Mouse (Mus musculus): Measurements from ENCODE around the gene Rab1a.
"Not testable (repeated sequence)": the region's sequence is repeated elsewhere in the genome, so short reads cannot be mapped to it uniquely, and the experiment has no call there.

Rab1a gene

GRCm38 (mm10) chr11:20200713-20201575, at the start of gene Rab1a:
Rab1a (plus strand) TSS chr11:20201432.
- peak; percentile 100 for DNase-seq

DNA sequence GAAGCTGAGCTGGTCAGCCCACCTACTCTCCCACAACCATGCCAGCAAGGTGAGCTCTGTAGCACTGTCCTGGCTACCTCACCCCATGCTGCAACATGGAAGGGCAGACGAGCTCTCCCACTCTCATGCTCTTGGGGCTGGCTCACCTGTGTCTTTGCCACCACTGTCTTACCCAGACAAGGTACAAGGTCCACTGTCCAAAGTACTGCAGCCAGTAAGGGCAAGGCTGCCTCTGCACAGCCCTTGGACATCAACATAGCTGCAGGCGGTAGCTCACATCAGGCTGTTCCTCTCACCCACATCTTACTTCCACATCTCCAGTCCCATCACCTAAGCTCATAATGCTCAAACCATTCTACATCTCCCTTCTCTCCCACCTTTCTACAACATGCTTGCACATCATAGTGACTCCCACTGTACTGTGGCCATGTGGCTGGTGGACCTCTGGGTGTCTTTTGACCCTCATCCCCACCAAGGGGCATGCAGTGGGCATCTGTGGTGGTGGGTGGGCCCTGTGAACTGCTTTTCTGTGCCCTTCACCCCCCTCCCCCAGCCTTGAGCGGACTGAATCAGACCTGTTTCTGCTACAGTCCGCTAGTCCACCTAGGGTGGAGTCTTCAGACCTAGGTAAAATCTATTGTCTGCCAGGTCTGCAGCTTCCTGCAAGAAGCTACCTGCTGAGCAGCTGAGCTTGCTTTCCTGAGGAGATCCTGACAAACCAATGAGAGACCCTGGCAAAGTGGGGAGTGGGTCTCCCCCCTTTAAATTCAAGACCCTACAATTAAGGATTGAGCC, 48.9 kb upstream of the Rab1a start:
- DNase-seq = peak in 1 of 2 experiments; percentile 23

- DNase-seq = not testable (repeated sequence)
Observed at GRCm38 (mm10) chr11:20153542-20153941, 47.7 kb upstream of the Rab1a start.

DNA sequence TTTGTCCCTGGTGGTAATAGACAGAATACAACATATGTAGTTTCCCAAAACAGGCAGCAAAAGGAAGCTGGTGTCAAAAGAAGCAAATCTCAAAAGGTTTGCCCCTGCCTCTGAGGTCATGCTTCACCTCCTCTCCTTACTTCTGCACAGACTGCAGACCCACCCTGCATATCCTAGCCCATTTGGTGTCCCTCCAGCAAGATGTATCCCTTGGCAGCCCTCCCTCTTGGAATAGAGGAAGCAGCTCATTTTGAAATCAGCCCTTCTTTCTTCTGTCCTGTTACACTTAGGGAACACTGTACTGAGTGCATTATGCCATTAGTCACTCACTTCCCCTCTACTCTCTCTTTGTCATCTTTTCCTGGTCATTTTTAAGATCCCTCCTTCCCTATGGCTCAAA, 42.4 kb upstream of the Rab1a start:
- no peak for DNase-seq

DNA sequence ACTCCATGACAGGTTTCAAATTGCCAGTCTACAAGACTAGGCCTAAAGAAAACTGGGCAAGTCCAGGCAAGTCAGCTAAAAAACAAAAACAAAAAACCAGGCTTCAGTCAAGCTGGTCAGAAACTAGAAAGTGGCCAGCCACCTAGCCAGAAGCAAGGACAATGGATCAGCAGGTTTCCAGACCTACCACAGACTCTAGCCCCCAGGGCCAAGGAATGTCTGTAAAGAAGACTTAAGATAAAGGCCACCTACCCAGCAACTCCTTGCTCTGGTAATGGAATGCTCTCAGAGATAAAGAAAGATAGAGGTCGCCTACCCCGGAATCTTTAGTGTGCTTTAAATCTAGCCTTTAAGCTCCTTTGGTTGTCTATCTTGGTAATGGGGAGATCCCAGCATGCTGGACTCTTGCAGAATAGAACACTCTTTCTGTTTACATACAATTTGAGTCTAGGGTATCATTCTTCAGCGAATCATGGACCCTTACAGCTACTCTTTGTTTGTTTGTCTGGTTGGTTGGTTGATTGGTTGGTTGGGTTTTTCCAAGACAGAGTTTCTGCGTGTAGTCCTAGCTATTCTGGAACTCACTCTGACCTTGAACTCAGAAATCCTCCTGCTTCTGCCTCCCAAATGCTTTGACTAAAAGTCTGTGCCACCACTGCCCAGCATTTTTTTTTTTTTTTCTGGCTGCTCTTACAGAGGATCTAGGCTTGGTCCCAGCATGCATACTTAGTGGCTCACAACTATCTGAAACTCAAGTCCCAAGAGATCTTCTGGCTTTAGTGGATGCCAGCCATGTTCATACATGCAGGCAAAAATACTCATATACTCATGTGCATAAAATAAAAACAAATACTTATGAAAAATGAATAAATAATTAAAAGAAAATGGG, 36.0 kb upstream of the Rab1a start:
- DNase-seq = no peak

DNA sequence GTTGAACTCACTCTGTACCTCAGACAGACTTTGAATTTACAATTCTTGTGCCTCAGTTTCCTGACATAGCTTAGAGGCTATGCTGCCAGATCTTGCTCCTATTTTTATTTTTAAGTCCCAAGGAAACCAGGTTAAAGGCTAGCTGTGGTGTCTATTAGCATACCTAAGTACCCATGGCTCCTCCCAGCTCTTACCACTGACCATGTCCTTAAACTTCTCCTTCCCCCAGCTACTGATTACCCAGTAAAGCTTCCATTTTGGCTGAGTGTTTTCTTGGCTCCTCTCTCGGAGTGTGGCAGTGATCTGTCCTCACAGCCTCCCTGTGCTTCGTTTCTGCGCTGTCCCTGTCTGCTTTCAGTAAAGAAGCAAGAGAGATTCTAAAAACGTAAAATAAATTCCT, 35.2 kb upstream of the Rab1a start:
- DNase-seq = peak in 1 of 2 experiments; percentile 34

DNA sequence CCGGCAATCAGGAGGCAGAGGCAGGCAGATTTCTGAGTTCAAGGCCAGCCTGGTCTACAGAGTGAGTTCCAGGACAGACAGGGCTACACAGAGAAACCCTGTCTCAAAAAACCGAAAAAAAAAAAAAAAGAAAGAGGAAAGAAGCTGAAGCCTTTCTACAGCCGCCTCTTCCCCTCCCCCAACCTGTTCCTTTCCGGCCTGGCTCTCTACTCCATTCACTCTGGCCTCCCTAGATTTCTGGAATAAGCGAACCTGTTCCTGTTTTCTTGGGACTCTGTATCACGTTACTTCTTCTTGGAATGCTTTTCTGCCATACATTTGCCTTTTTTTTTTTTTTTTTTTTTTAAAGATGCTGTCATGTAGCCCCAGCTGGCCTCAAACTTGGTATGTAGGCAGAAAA, 34.8 kb upstream of the Rab1a start:
- DNase-seq = not testable (repeated sequence)

- DNase-seq = no peak
Observed at GRCm38 (mm10) chr11:20168972-20169371, 32.3 kb upstream of the Rab1a start.

DNA sequence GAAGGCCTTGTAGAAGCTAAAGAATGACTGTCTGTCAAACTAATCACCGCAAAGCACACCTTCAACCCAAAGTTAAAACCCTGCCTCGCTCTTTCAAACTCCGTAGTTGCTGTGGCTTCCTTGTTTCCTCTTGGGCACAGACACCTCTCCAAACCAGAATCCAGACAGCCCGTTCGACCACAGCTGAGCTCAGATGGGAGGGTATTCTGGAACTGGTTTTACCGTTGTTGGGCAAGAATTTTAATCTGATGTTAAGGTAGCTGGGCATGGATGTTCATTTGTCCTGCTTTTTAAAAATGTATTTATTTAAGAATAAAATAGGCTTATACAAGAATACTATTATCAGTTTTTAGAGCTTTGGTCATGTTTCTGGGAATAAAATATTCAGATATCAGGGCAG, 14.0 kb upstream of the Rab1a start:
- no peak for DNase-seq

GRCm38 (mm10) chr11:20193100-20193736, 8.0 kb upstream of the Rab1a start:
- no peak for DNase-seq

- DNase-seq = peak in 1 of 2 experiments; percentile 42
Observed at GRCm38 (mm10) chr11:20201661-20202101, 449 bp downstream of the Rab1a start.

- DNase-seq = peak; percentile 61 to 64
Observed at GRCm38 (mm10) chr11:20202299-20203011, 1.2 kb downstream of the Rab1a start.

- no peak for DNase-seq
Observed at GRCm38 (mm10) chr11:20204321-20204720, 3.1 kb downstream of the Rab1a start.

DNA sequence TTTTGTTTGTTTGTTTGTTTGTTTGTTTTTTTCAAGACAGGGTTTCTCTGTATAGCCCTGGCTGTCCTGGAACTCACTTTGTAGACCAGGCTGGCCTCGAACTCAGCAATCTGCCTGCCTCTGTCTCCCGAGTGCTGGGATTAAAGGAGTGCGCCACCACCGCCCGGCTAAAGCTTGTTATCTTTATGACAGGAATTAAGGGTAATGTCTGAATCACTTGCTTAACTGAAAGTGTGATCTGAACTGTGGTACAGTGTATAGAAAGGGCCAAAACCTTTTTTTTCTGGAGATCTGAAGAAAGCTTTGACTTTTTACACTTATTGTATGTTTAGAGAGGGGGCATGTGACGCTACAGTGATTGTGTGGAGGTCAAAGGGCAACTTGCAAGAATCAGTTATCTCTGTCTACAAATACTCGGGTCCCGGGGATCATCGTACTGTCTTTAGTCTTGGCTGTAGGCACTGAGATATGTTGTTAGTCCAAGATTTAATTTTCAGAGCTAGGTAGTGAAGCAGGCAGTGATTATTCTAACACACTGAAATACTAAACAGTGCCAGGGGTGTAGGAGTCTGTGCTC, 3.7 kb downstream of the Rab1a start:
- no peak for DNase-seq

DNA sequence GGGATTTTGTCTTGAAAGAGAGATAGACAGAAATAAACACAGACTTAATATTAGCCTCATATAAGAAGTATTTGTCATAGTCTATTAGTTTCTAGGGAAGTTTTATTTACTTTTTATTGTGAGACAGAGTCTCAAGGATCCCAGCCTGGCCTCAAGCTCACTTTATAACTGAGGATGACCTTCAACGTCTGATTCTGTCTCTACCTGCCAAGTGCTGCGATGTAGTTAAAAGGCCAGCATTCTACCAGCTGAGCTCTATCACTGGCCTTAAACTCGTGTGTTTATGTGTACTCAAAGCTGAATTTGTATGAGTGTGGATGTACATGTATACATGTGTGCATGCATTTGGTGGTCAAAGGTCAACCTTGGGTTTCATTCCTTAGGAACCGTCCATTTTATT, 4.3 kb downstream of the Rab1a start:
- no peak for DNase-seq

DNA sequence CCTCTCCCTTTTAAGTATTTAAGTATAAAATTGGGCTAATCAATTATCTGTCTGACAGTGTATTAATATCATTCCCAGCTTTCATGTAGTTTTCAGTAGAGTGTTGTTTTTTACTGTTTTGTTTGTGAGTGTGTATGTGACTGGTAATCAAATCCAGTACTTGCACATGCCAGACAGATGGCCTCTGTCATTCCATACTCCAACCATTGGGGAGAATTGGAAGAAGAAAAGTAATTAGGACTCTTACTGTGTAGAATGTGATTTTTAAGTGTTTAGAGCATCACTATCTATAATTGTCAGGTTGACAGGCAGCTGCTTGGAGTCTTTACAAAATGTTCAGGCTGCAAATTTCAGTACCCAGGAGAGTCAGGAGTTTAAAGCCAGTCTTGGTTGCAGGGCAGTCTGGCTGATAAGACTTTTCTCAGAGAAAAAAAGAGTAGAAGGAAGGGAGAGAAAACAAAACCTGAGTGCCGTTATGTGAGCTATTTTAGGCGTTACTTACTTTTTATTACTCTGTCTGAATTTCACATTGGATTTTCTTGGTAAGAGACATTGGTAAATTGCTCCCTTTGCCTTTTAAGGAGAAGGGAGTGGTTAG, 5.5 kb downstream of the Rab1a start:
- no peak for DNase-seq

- DNase-seq = no peak
Observed at GRCm38 (mm10) chr11:20207589-20207988, 6.4 kb downstream of the Rab1a start.

DNA sequence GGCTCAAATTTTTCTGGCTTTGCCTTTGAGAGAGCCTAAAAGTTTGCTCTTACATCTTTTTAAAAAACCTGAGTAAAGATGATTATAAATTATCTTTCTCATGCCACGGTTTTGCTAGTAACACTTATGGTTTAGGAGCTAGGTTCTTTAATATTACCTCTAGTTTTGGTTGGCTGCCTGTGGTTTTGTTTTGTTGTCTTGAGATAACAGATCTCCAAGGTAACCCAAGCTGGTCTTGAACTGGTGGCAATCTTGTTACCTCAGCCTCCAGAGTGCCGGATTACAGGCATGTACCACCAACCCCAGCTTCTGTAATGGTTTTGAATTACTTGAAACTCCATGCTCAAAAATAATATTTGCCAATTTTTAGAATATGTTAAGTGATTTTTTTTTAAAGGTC, 10.6 kb downstream of the Rab1a start:
- DNase-seq = no peak

DNA sequence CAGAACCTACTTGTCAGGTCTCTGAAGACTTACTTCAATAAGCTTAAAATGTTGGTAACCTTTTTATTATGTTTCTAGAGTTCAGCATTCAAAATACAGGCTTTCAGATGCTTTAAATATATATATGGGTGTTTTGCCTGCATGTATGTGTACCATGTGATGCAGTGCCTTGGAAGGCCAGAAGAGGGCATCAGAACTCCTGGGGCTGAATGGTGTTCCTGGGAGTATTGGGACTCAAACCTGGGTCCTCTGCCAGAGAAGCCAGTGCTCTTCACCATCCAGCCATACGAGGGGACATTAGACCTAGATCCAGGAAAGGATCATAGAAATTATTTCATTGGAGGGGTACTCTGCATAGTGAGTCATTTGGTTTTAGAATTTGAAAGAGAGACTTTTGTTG, 13.5 kb downstream of the Rab1a start:
- DNase-seq = peak in 1 of 2 experiments; percentile 53

DNA sequence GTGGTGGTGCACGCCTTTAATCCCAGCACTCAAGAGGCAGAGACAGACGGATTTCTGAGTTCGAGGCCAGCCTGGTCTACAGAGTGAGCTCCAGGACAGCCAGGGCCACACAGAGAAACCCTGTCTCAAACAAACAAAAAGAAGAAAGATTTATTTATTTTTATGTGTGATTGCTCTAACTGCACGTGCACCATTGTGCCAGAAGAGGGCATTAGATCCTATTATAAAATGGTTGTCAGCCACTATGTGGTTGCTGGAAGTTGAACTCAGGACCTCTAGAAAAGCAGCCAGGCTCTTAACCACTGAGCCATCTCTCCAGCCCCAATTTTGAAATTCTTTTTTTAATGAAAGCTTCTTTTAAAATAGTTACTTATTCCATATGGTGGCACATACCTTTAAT, 15.2 kb downstream of the Rab1a start:
- DNase-seq = no peak

DNA sequence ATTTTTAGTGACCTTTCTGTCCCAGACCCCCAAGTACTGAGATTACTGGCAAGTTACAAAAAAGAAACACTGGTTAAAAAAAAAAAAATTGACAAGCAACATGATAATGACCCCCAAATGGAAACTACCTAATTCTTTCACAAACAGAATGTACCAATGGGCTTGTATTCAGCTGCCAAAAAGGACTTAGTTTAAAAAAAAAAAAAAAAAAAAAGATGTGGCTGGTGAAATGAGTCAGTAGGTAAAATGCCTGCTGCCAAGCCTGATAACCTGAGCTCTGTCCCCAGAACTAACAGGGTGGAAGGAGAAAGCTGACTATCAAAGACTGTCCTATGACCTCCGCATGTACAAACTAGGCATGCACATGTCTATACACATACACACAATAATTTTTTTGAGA, 16.0 kb downstream of the Rab1a start:
- DNase-seq = no peak

Data from kidney, adult 8-10 months (tissue).